In the genomic region with DNA sequence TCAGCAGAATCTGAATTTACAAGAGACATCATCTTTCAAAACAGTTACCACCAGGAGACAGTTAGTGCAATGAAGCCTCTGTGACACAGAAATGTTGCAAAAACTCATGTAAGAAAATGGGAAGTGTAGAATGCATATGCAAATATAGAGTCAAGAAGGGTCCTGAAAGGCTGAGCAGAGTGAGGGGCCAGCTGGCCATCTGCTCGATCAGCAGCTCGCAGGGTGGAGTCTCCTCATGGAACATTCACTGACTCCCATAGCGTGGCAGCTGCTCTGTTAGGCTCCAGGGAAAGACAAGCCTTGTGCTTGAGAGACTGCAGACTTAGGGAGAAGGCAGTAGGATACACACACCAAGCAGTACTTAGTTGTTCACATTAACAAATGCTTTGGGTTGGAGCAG, we compare ENCODE assay signal across 16 mouse cellular contexts. TPM values are rescaled to one million over a fixed set of nuclear protein-coding genes. Genes with fewer than 3 reads are reported as not detected.
DNase-seq lines count a peak whose midpoint lies in the region; ATAC-seq and TF ChIP-seq lines count a peak whose summit lies in the region.
"Had no signal": no experiment of that assay in that cellular context is flagged by ENCODE, and none has a peak within 500 bp of the region (broad histone marks: within the 10 kb centered on the region; RNA-seq: fewer than 3 reads in every experiment).

No protein-coding gene starts in this region.

- in situ Hi-C loops in CH12.LX (cut with MboI; ENCODE audit: low pct_ligation_motif_present, low pct_unique_long_range_greater_than_20kb, low sequenced_read_pairs) = no loop called here

- TF ChIP-seq RAD21 in CH12.LX (IDR thresholded peaks at IDR 0.05; ENCODE audit: low read depth, low read length) = no peak

- 48% methylated on average over 3 of the region's 3 CpGs for WGBS in hindbrain, embryonic 11.5 days
- 28% methylated on average over 3 of the region's 3 CpGs for WGBS in hindbrain, embryonic 16.5 days

- DNase-seq in hindbrain, embryonic 11.5 days (ENCODE audit: low spot score) = peak; percentile 12
- DNase-seq in 416B (ENCODE audit: low read depth) (peak; percentile 70), CH12.LX (ENCODE audit: extremely low read depth) (peak; percentile 7)
- DNase-seq in gastrocnemius, adult 2 months = no peak
- no peak for DNase-seq in right cerebral cortex, postnatal 25 days
- DNase-seq: adrenal gland, postnatal 25 days; cerebellum, adult 2 months; kidney, postnatal 4 days; lung, adult 18-20 months; thymus, postnatal 36 days had no signal

- no peaks in the 10 kb centered on the region for H3K36me3 ChIP-seq in hindbrain, embryonic 11.5 days (ENCODE audit: control insufficient read depth, insufficient read depth, low read length)
- H3K36me3 ChIP-seq in hindbrain, embryonic 16.5 days (ENCODE audit: control insufficient read depth, insufficient read depth, low read length) = no peaks in the 10 kb centered on the region
- H3K36me3 ChIP-seq in CH12.LX (replicated peaks in 1 of 2; ENCODE audit: control insufficient read depth in 1 of 2, insufficient read depth in 1 of 2, low read length in 1 of 2) = no peaks in the 10 kb centered on the region
- H3K36me3 ChIP-seq: midbrain, embryonic 12.5 days; neural tube, embryonic 15.5 days had no signal

- no peak overlapping the region for H3K4me2 ChIP-seq in hindbrain, embryonic 11.5 days (replicated peaks; ENCODE audit: low read depth, low read length)
- no peak overlapping the region for H3K4me2 ChIP-seq in hindbrain, embryonic 16.5 days (ENCODE audit: low read length)
- no peak overlapping the region for H3K4me2 ChIP-seq in CH12.LX (ENCODE audit: insufficient read depth, low read depth, poor library complexity, severe bottlenecking)
- H3K4me2 ChIP-seq: heart, embryonic 11.5 days; midbrain, embryonic 12.5 days; neural tube, embryonic 15.5 days had no signal

- no peak overlapping the region for H3K4me3 ChIP-seq in hindbrain, embryonic 11.5 days (ENCODE audit: low read depth, low read length)
- H3K4me3 ChIP-seq in hindbrain, embryonic 16.5 days (ENCODE audit: low read length) = no peak overlapping the region
- no peak overlapping the region for H3K4me3 ChIP-seq in CH12.LX (replicated peaks in 1 of 3; ENCODE audit: low read depth in 2 of 3, low read length in 2 of 3, poor library complexity in 1 of 3)
- H3K4me3 ChIP-seq in gastrocnemius, adult 2 months = no peak overlapping the region
- H3K4me3 ChIP-seq: midbrain, embryonic 12.5 days; neural tube, embryonic 15.5 days had no signal

- H3K79me2 ChIP-seq in CH12.LX (replicated peaks; ENCODE audit: control insufficient read depth, extremely low read depth, insufficient read depth, poor library complexity, severe bottlenecking) = no peaks in the 10 kb centered on the region

- 0 out of 2 replicates have a peak, but pooled peaks cover 2% of the 10 kb centered on the region for H3K4me1 ChIP-seq in hindbrain, embryonic 11.5 days (replicated peaks; ENCODE audit: control insufficient read depth, insufficient read depth, low read length)
- H3K4me1 ChIP-seq in hindbrain, embryonic 16.5 days (ENCODE audit: control insufficient read depth, insufficient read depth, low read depth, low read length) = no peaks in the 10 kb centered on the region
- H3K4me1 ChIP-seq in CH12.LX (ENCODE audit: control insufficient read depth in 1 of 2, insufficient read depth in 2 of 2) = peaks cover 0 to 14% of the 10 kb centered on the region in 2 experiments; a peak in 2 of 4 replicates
- H3K4me1 ChIP-seq: neural tube, embryonic 15.5 days had no signal

- H3K27me3 ChIP-seq in hindbrain, embryonic 11.5 days (ENCODE audit: control insufficient read depth, insufficient read depth, low read length) = no peaks in the 10 kb centered on the region
- no peaks in the 10 kb centered on the region for H3K27me3 ChIP-seq in hindbrain, embryonic 16.5 days (replicated peaks; ENCODE audit: control insufficient read depth, insufficient read depth, low read length)
- H3K27me3 ChIP-seq in CH12.LX (replicated peaks) = no peaks in the 10 kb centered on the region
- H3K27me3 ChIP-seq: midbrain, embryonic 12.5 days; neural tube, embryonic 15.5 days had no signal

- ATAC-seq in hindbrain, embryonic 11.5 days (ENCODE audit: low FRiP score) = 0 out of 2 replicates have a peak, but pooled peaks have one; percentile 47
- no peak for ATAC-seq in hindbrain, embryonic 16.5 days
- ATAC-seq in hematopoietic stem cell, adult 5-6 weeks (replicated peaks in 1 of 2; ENCODE audit: insufficient read depth in 1 of 2, low FRiP score in 2 of 2, low TSS enrichment in 1 of 2, low read depth in 1 of 2, poor library complexity in 2 of 2, severe bottlenecking in 2 of 2) = peak; percentile 23 to 52; a peak in 1 of 4 replicates
- ATAC-seq: inflammation-experienced regulatory T-cells, adult 6 months had no signal

- intact Hi-C loops in gastrocnemius, adult 2 months (cut with DNase I) = no loop called here

- no peak for TF ChIP-seq CTCF in CH12.LX (conservative IDR thresholded peaks at IDR 0.05 in 1 of 2, IDR thresholded peaks at IDR 0.05 in 1 of 2; ENCODE audit: low read depth in 2 of 2, low read length in 2 of 2)
- TF ChIP-seq CTCF in gastrocnemius, adult 2 months (IDR thresholded peaks at IDR 0.05) = no peak

- no peak overlapping the region for H3K27ac ChIP-seq in hindbrain, embryonic 11.5 days (ENCODE audit: low read depth, low read length)
- no peak overlapping the region for H3K27ac ChIP-seq in hindbrain, embryonic 16.5 days (ENCODE audit: low read depth, low read length)
- no peak overlapping the region for H3K27ac ChIP-seq in CH12.LX (ENCODE audit: insufficient read depth, low read depth)
- no peak overlapping the region for H3K27ac ChIP-seq in gastrocnemius, adult 2 months
- H3K27ac ChIP-seq: midbrain, embryonic 12.5 days; neural tube, embryonic 15.5 days had no signal

- no peaks in the 10 kb centered on the region for H3K9me3 ChIP-seq in hindbrain, embryonic 11.5 days (ENCODE audit: control insufficient read depth, low read length)
- H3K9me3 ChIP-seq in hindbrain, embryonic 16.5 days (ENCODE audit: control insufficient read depth, low read length) = no peaks in the 10 kb centered on the region
- no peaks in the 10 kb centered on the region for H3K9me3 ChIP-seq in CH12.LX (replicated peaks; ENCODE audit: low read length)
- H3K9me3 ChIP-seq: midbrain, embryonic 12.5 days; neural tube, embryonic 15.5 days had no signal

- no peak overlapping the region for H3K9ac ChIP-seq in hindbrain, embryonic 11.5 days (ENCODE audit: low read depth, low read length)
- no peak overlapping the region for H3K9ac ChIP-seq in hindbrain, embryonic 16.5 days (ENCODE audit: low read depth, low read length)
- no peak overlapping the region for H3K9ac ChIP-seq in CH12.LX (ENCODE audit: insufficient read depth, low read depth)
- H3K9ac ChIP-seq: midbrain, embryonic 12.5 days; neural tube, embryonic 15.5 days had no signal

- TF ChIP-seq POLR2A in CH12.LX (IDR thresholded peaks at IDR 0.05; ENCODE audit: low read depth, low read length) = no peak

- TF ChIP-seq EP300 in CH12.LX (IDR thresholded peaks at IDR 0.05; ENCODE audit: low read length) = no peak

- dilution Hi-C loops in CH12.LX (cut with MboI; ENCODE audit: extremely low pct_ligation_motif_present, extremely low pct_unique_long_range_greater_than_20kb, low sequenced_read_pairs) = no loop called here

TF ChIP-seq in CH12.LX, 34 proteins besides CTCF, POLR2A, EP300 and RAD21:
- TF ChIP-seq BHLHE40 (IDR thresholded peaks at IDR 0.05; ENCODE audit: low read depth, low read length) (no peak), MAX (IDR thresholded peaks at IDR 0.05; ENCODE audit: low read length) (no peak), ZKSCAN1 (IDR thresholded peaks at IDR 0.05; ENCODE audit: borderline replicate concordance, low read depth, low read length) (no peak), MYC (IDR thresholded peaks at IDR 0.05; ENCODE audit: low read depth, low read length) (no peak), ETS1 (conservative IDR thresholded peaks at IDR 0.05; ENCODE audit: low read depth, low read length) (no peak), USF2 (conservative IDR thresholded peaks at IDR 0.05; ENCODE audit: low read depth, low read length) (no peak), RCOR1 (conservative IDR thresholded peaks at IDR 0.05; ENCODE audit: low read depth, low read length) (no peak), KAT2A (IDR thresholded peaks at IDR 0.05; ENCODE audit: insufficient replicate concordance, low read length) (no peak), SMC3 (IDR thresholded peaks at IDR 0.05; ENCODE audit: low read depth, low read length) (no peak), MXI1 (IDR thresholded peaks at IDR 0.05; ENCODE audit: low read depth, low read length) (no peak), JUND (conservative IDR thresholded peaks at IDR 0.05; ENCODE audit: low read depth, low read length) (no peak), ZC3H11A (IDR thresholded peaks at IDR 0.05; ENCODE audit: low read depth, low read length) (no peak), MEF2A (IDR thresholded peaks at IDR 0.05; ENCODE audit: borderline replicate concordance, low read depth, low read length) (no peak), CHD1 (IDR thresholded peaks at IDR 0.05; ENCODE audit: low read depth, low read length) (no peak)

RNA-seq across cellular contexts. Expression of a gene that starts 39.8 kb away (rescaled TPM):
- polyA plus RNA-seq in hindbrain, embryonic 11.5 days (2014; fragmentation: Nextera tagmentation; extraction: Ambion mirVana) = 5.7 and 6.5 TPM in 2 replicates
- 8.6 and 8.7 TPM in 2 replicates for polyA plus RNA-seq in hindbrain, embryonic 16.5 days (2015; fragmentation: Nextera tagmentation; extraction: Ambion mirVana)
- total RNA-seq in CH12.LX (2012; rRNA removed) = under 0.01 TPM in 1 of 2 replicates, not detected in the other
- total RNA-seq in CH12.LX (2014; rRNA removed) = not detected in 2 replicates
- 0.09 and 0.10 TPM in 2 replicates for polyA plus RNA-seq in CH12.LX (2012; ENCODE audit: insufficient read length, low read depth)
- total RNA-seq in hematopoietic stem cell, adult 5-6 weeks (2017) = 0.25 and 0.50 TPM in 2 replicates
- 1 to 10 TPM; 1.9 to 3.5 TPM for total RNA-seq in gastrocnemius, adult 2 months (2021)
- polyA plus RNA-seq: inflammation-experienced regulatory T-cells, adult 6 months had no signal

Comparison
In these comparisons a context has a peak if more than half of its experiments do, and no peak if none do; other contexts are left out.
1. DNase-seq: peak in hindbrain, embryonic 11.5 days (single experiment), 416B (single experiment) and CH12.LX (single experiment); none in gastrocnemius, adult 2 months (single experiment) and right cerebral cortex, postnatal 25 days (single experiment).